Mouse (Mus musculus): ENCODE measurements around the gene Tmem131l.

DNA sequence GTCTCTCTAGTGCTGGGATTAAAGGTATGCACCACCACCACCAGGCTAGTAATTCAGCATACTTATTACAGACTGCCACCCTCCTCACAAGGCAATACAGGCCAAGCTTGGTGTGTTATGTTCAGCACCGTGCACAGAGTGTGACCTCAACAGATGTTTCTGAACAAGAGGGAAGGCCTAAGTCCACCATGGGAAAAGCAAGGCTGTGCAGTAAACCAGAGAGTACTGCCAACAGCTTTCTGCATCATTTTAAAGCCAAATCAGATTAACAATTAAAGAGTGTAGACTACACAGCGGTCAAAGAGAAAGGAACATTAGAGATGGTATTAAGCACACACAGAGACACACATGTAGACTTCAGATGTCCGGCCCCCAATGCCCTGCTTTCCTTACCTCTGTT lies 8.8 kb downstream of the Tmem131l start:
- TF ChIP-seq CTCF (conservative IDR thresholded peaks at IDR 0.05; ENCODE audit: insufficient read depth, insufficient read length, low read depth, low read length) (no peak), POLR2A (IDR thresholded peaks at IDR 0.05; ENCODE audit: low read depth, low read length) (no peak)
